In the genomic region with DNA sequence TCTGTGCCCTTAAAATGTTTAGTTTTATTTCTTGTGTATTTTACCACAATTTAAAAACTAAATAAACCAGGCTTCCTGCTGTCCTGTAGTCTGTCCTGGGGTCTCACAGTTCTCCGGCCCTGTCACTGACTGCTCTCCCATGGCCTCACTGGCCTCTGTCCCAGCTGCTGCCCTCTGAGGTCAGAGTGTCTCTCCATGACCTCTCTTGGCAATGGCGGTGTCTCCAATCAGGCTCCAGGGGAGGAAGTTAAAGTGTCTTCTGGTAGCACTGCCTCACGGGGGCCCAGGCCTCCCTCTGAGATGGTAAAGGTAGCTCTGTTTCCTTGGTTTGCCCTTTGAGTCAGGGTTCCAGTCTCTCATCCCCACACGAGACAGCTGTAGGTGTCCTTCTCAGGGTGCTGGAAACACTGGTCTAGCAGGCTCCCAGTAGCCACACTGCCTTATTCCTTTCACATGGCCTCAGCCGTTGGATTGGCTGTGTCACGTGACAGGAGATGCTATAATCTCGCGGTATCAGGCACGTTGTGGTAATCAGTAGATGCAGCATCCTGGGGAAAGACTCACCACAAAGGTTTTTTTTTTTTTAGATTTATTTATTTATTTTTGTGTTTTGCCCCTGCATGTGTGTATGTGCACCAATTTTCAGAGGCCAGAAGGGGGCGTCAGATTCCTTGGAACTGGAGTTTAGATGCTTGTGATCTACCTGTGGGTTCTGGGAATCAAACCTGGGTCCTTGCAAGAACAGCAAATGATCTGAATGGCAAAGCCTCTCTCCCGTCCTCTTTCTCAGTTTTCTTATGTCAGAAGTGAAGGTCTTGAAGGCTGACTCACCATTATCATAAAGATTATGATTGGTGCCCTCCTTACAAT, we compare ENCODE assay signal across 17 mouse cellular contexts. TPM values are rescaled to one million over a fixed set of nuclear protein-coding genes. Genes with fewer than 3 reads are reported as not detected.
A peak's percentile ranks its signal among the peaks of the same experiment; 100 is the strongest.
DNase-seq lines count a peak whose midpoint lies in the region; TF ChIP-seq lines count a peak whose summit lies in the region.
"Had no signal": no experiment of that assay in that cellular context is flagged by ENCODE, and none has a peak within 500 bp of the region (broad histone marks: within the 10 kb centered on the region; RNA-seq: fewer than 3 reads in every experiment).

No protein-coding gene starts in this region.

- no peaks in the 10 kb centered on the region for H3K79me3 ChIP-seq in C2C12 (ENCODE audit: low read depth)

- no peaks in the 10 kb centered on the region for H3K36me3 ChIP-seq in C2C12 (ENCODE audit: control insufficient read depth, insufficient read depth)
- H3K36me3 ChIP-seq: embryonic facial prominence, embryonic 13.5 days; limb, embryonic 12.5 days; neural tube, embryonic 15.5 days had no signal

- no peaks in the 10 kb centered on the region for H3K27me3 ChIP-seq in C2C12 (ENCODE audit: control insufficient read depth, insufficient read depth, insufficient read length)
- H3K27me3 ChIP-seq: embryonic facial prominence, embryonic 13.5 days; limb, embryonic 12.5 days; neural tube, embryonic 15.5 days had no signal

- no peak overlapping the region for H3ac ChIP-seq in C2C12 (ENCODE audit: control insufficient read depth, insufficient read length, low read depth)

- no peak for TF ChIP-seq CTCF in C2C12 (IDR thresholded peaks at IDR 0.05; ENCODE audit: control insufficient read depth, insufficient read depth, insufficient read length)

- no peak overlapping the region for H3K4me3 ChIP-seq in C2C12 (ENCODE audit: insufficient read depth, poor library complexity, severe bottlenecking)
- H3K4me3 ChIP-seq: embryonic facial prominence, embryonic 13.5 days; limb, embryonic 12.5 days; neural tube, embryonic 15.5 days had no signal

- H3K79me2 ChIP-seq in C2C12 (ENCODE audit: control insufficient read depth, insufficient read depth): no peaks in the 10 kb centered on the region

- peak; percentile 47 for DNase-seq in kidney, postnatal 10 days
- DNase-seq in kidney, adult 8-10 months: no peak
- peak; percentile 56 for DNase-seq in ES-CJ7 (ENCODE audit: low read depth, low spot score)
- peak; percentile 33 for DNase-seq in induced T-regulatory cell, adult 2 months (ENCODE audit: low read depth)
- no peak for DNase-seq in frontal cortex, postnatal 36 days (ENCODE audit: low spot score in 2 of 2)
- no peak for DNase-seq in gastrocnemius, adult 18-20 months (ENCODE audit: low spot score)
- DNase-seq: cerebellum, adult 11 months; heart, postnatal 10 days; kidney, adult 18-20 months; right cerebral cortex, postnatal 4 days had no signal

TF ChIP-seq in C2C12, 6 proteins besides CTCF, POLR2A, EP300 and RAD21:
- TF ChIP-seq USF1 (IDR thresholded peaks at IDR 0.05; ENCODE audit: low read depth) (peak; percentile 42), CEBPB (IDR thresholded peaks at IDR 0.05; ENCODE audit: low read depth) (no peak), MYOG (IDR thresholded peaks at IDR 0.05; ENCODE audit: control insufficient read depth, extremely low read depth, insufficient read length) (no peak), MAX (IDR thresholded peaks at IDR 0.05) (no peak)

RNA-seq across cellular contexts. Expression of gene Slc15a1, which starts 48.4 kb away (rescaled TPM):
- not detected for polyA plus RNA-seq in C2C12 (2012; fragmentation: generic; extraction: Trizol)
- not detected for total RNA-seq in gastrocnemius, adult 18-20 months (2021)
- total RNA-seq: heart, postnatal 10 days; left cerebral cortex, adult 8-10 months; megakaryocyte, adult 5-6 weeks had no signal
- polyA plus RNA-seq: hindbrain, embryonic 14.5 days; limb, embryonic 12.5 days; neural tube, embryonic 15.5 days had no signal

Comparison
In these comparisons a context has a peak if more than half of its experiments do, and no peak if none do; other contexts are left out.
1. DNase-seq: peak in kidney, postnatal 10 days (single experiment), ES-CJ7 (single experiment) and induced T-regulatory cell, adult 2 months (single experiment); none in kidney, adult 8-10 months (0 of 2), frontal cortex, postnatal 36 days (0 of 2) and gastrocnemius, adult 18-20 months (single experiment).